Mouse (Mus musculus) G1E (cell line): ENCODE results near the gene Gm9780.
"Not testable (repeated sequence)": the region's sequence is repeated elsewhere in the genome, so short reads cannot be mapped to it uniquely, and the experiment has no call there.

Source experiments
- CTCF ChIP-seq: IDR thresholded peaks from 2 replicates; pipeline ENCODE4 v1.5.1; 2012; ENCODE audit warnings: low read depth, low read length, inconsistent platforms, mixed read lengths
- GATA1 ChIP-seq: IDR thresholded peaks from 2 replicates; pipeline ENCODE4 v1.6.1; 2012; ENCODE audit warnings: borderline replicate concordance, low read length, inconsistent platforms, mixed read lengths
- POLR2AphosphoS5 ChIP-seq: IDR thresholded peaks from 2 replicates; pipeline ENCODE4 v1.6.1; 2012; ENCODE audit warnings: low read depth, low read length, inconsistent platforms; ENCODE audit not compliant: insufficient replicate concordance

DNA sequence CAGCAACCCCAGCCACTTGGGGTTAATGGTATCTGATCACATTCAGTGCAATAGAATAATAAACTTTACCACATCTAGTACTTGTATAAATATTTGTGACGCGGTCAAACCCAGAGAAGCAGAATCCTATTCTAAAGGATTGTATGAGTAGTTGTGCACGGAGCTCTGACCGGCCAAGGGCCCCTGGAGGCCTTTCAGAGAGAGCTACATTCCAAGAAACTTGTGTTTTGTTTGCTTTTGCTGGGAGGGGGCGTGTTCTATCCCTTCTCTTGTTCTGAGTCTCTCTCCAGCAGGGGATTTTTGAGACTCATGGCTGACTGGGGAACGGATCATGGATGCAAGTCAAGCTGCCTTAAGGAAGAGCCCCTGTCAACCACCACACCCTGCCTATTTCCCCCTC lies 7.1 kb downstream of the Gm9780 start:
- not testable (repeated sequence) for TF ChIP-seq GATA1, CTCF, POLR2AphosphoS5
